Mouse (Mus musculus) T-helper 2 cell (primary cell): Measurements from ENCODE around the gene Gm45213.

Experiments
- in situ Hi-C: fragments of 300-600 bp; cut with MboI, MseI; formaldehyde crosslinking; loops from one replicate; pipeline ENCODE4 v1.15.1; 2025; ENCODE audit warnings: high pct_unique_total_duplicates

The Gm45213 gene

GRCm38 (mm10) chr7:66043552-66044459 lies at the start of gene Gm45213:
Gm45213 (plus strand) TSS chr7:66043602.
- in situ Hi-C loops: loop anchor here (25.0 kb wide), 1 partner anchor 707 kb away; no protein-coding TSS in a partner anchor

- in situ Hi-C loops: no loop called here
These were observed 42.2 kb upstream of the Gm45213 start for GRCm38 (mm10) chr7:66001035-66001754.

GRCm38 (mm10) chr7:66001797-66002196 lies 41.6 kb upstream of the Gm45213 start:
- in situ Hi-C loops: no loop called here

GRCm38 (mm10) chr7:66003447-66003846 lies 40.0 kb upstream of the Gm45213 start:
- in situ Hi-C loops: no loop called here

GRCm38 (mm10) chr7:66003865-66004638 lies 39.4 kb upstream of the Gm45213 start:
- in situ Hi-C loops: no loop called here

- in situ Hi-C loops: no loop called here
These were observed 38.3 kb upstream of the Gm45213 start for GRCm38 (mm10) chr7:66005066-66005465.

- in situ Hi-C loops: no loop called here
These were observed 35.1 kb upstream of the Gm45213 start for GRCm38 (mm10) chr7:66008161-66008891.

GRCm38 (mm10) chr7:66008892-66009273 lies 34.5 kb upstream of the Gm45213 start:
- in situ Hi-C loops: no loop called here

GRCm38 (mm10) chr7:66010518-66010917 lies 32.9 kb upstream of the Gm45213 start:
- in situ Hi-C loops: no loop called here

- in situ Hi-C loops: loop anchor here (25.0 kb wide), 1 partner anchor 690 kb away; no protein-coding TSS in a partner anchor
These were observed 15.7 kb upstream of the Gm45213 start for GRCm38 (mm10) chr7:66027747-66028146.

- in situ Hi-C loops: loop anchor here (25.0 kb wide), 1 partner anchor 692 kb away; no protein-coding TSS in a partner anchor
These were observed 14.5 kb upstream of the Gm45213 start for GRCm38 (mm10) chr7:66028766-66029512.

GRCm38 (mm10) chr7:66036809-66037208 lies 6.6 kb upstream of the Gm45213 start:
- in situ Hi-C loops: loop anchor here (25.0 kb wide), 1 partner anchor 700 kb away; no protein-coding TSS in a partner anchor

- in situ Hi-C loops: loop anchor here (25.0 kb wide), 1 partner anchor 701 kb away; no protein-coding TSS in a partner anchor
These were observed 5.1 kb upstream of the Gm45213 start for GRCm38 (mm10) chr7:66038261-66038660.

GRCm38 (mm10) chr7:66038730-66039129 lies 4.7 kb upstream of the Gm45213 start:
- in situ Hi-C loops: loop anchor here (25.0 kb wide), 1 partner anchor 701 kb away; no protein-coding TSS in a partner anchor

- in situ Hi-C loops: loop anchor here (25.0 kb wide), 1 partner anchor 703 kb away; no protein-coding TSS in a partner anchor
These were observed 3.2 kb upstream of the Gm45213 start for GRCm38 (mm10) chr7:66040026-66040814.

GRCm38 (mm10) chr7:66044617-66045016 lies 1.2 kb downstream of the Gm45213 start:
- in situ Hi-C loops: loop anchor here (25.0 kb wide), 1 partner anchor 707 kb away; no protein-coding TSS in a partner anchor

GRCm38 (mm10) chr7:66046921-66047918 lies 3.8 kb downstream of the Gm45213 start:
- in situ Hi-C loops: loop anchor here (25.0 kb wide), 1 partner anchor 710 kb away; no protein-coding TSS in a partner anchor

- in situ Hi-C loops: loop anchor here (25.0 kb wide), 1 partner anchor 711 kb away; no protein-coding TSS in a partner anchor
These were observed 4.6 kb downstream of the Gm45213 start for GRCm38 (mm10) chr7:66047975-66048374.
